Mouse (Mus musculus): ENCODE data around the gene Tmem94. TPM values are rescaled to one million over a fixed set of nuclear protein-coding genes. Genes with fewer than 3 reads are reported as not detected.
A peak's percentile ranks its signal among the peaks of the same experiment; 100 is the strongest.

Gene Tmem94
- polyA plus RNA-seq, 1 experiment, result 132 TPM

- Histone ChIP-seq H3K36me3 (ENCODE audit: control insufficient read depth, insufficient read depth, low read length) (peaks cover 15% of the 10 kb centered on the region; the same call in 1 of the 2 replicates), H3K27ac (ENCODE audit: insufficient read depth, low read depth, low read length) (no peak overlapping the region), H3K4me1 (ENCODE audit: control insufficient read depth, insufficient read depth, insufficient read length, low read length) (peaks cover 49% of the 10 kb centered on the region), H3K27me3 (ENCODE audit: control insufficient read depth, insufficient read depth, low read length) (no peaks in the 10 kb centered on the region), H3K4me3 (ENCODE audit: low read depth, low read length) (no peak overlapping the region)
- 51% methylated on average over 3 of the region's 3 CpGs for WGBS
- TF ChIP-seq POLR2A (IDR thresholded peaks at IDR 0.05; ENCODE audit: low read depth, low read length) (no peak), CTCF (IDR thresholded peaks at IDR 0.05; ENCODE audit: extremely low read depth, insufficient read length, insufficient replicate concordance, low read depth, low read length) (no peak)
These were observed 66.3 kb downstream of the Tmem94 start for GRCm38 (mm10) chr11:115831518-115831917.

GRCm38 (mm10) chr11:115832064-115832463 lies 66.8 kb downstream of the Tmem94 start:
- TF ChIP-seq POLR2A (IDR thresholded peaks at IDR 0.05; ENCODE audit: low read depth, low read length), result no peak
- no peak for TF ChIP-seq CTCF (IDR thresholded peaks at IDR 0.05; ENCODE audit: extremely low read depth, insufficient read length, insufficient replicate concordance, low read depth, low read length)
- WGBS, result 55% methylated on average over 6 of the region's 6 CpGs
- Histone ChIP-seq H3K36me3 (ENCODE audit: control insufficient read depth, insufficient read depth, low read length) (peaks cover 15% of the 10 kb centered on the region; the same call in 1 of the 2 replicates), H3K4me1 (ENCODE audit: control insufficient read depth, insufficient read depth, insufficient read length, low read length) (peaks cover 50% of the 10 kb centered on the region), H3K27me3 (ENCODE audit: control insufficient read depth, insufficient read depth, low read length) (no peaks in the 10 kb centered on the region), H3K4me3 (ENCODE audit: low read depth, low read length) (no peak overlapping the region), H3K27ac (ENCODE audit: insufficient read depth, low read depth, low read length) (no peak overlapping the region)

GRCm38 (mm10) chr11:115832523-115832922 lies 67.3 kb downstream of the Tmem94 start:
- no peak overlapping the region for H3K27ac ChIP-seq (ENCODE audit: insufficient read depth, low read depth, low read length)
- peaks cover 55% of the 10 kb centered on the region for H3K4me1 ChIP-seq (ENCODE audit: control insufficient read depth, insufficient read depth, insufficient read length, low read length)
- no peak overlapping the region for H3K4me3 ChIP-seq (ENCODE audit: low read depth, low read length)
- TF ChIP-seq POLR2A (IDR thresholded peaks at IDR 0.05; ENCODE audit: low read depth, low read length) (no peak), CTCF (IDR thresholded peaks at IDR 0.05; ENCODE audit: extremely low read depth, insufficient read length, insufficient replicate concordance, low read depth, low read length) (no peak)
- no peaks in the 10 kb centered on the region for H3K27me3 ChIP-seq (ENCODE audit: control insufficient read depth, insufficient read depth, low read length)
- H3K36me3 ChIP-seq (ENCODE audit: control insufficient read depth, insufficient read depth, low read length), result peaks cover 16% of the 10 kb centered on the region; the same call in 1 of the 2 replicates
- 16% methylated on average over 8 of the region's 8 CpGs for WGBS

- WGBS, result 17% methylated on average over 8 of the region's 8 CpGs
- Histone ChIP-seq H3K4me1 (ENCODE audit: control insufficient read depth, insufficient read depth, insufficient read length, low read length) (peaks cover 60% of the 10 kb centered on the region), H3K36me3 (ENCODE audit: control insufficient read depth, insufficient read depth, low read length) (peaks cover 19% of the 10 kb centered on the region; the same call in 1 of the 2 replicates)
These were observed 67.8 kb downstream of the Tmem94 start for GRCm38 (mm10) chr11:115833021-115833513.

GRCm38 (mm10) chr11:115834033-115834432 lies 68.8 kb downstream of the Tmem94 start:
- TF ChIP-seq POLR2A (IDR thresholded peaks at IDR 0.05; ENCODE audit: low read depth, low read length), result no peak
- no peak for TF ChIP-seq CTCF (IDR thresholded peaks at IDR 0.05; ENCODE audit: extremely low read depth, insufficient read length, insufficient replicate concordance, low read depth, low read length)
- H3K27me3 ChIP-seq (ENCODE audit: control insufficient read depth, insufficient read depth, low read length), result no peaks in the 10 kb centered on the region
- peaks cover 66% of the 10 kb centered on the region for H3K4me1 ChIP-seq (ENCODE audit: control insufficient read depth, insufficient read depth, insufficient read length, low read length)
- peaks cover 16% of the 10 kb centered on the region; the same call in 1 of the 2 replicates for H3K36me3 ChIP-seq (ENCODE audit: control insufficient read depth, insufficient read depth, low read length)
- H3K4me3 ChIP-seq (ENCODE audit: low read depth, low read length), result no peak overlapping the region
- WGBS, result 52% methylated on average over 6 of the region's 6 CpGs
- no peak overlapping the region for H3K27ac ChIP-seq (ENCODE audit: insufficient read depth, low read depth, low read length)

More at GRCm38 (mm10) chr11:115833021-115833513, 67.8 kb downstream of the Tmem94 start:
- TF ChIP-seq POLR2A (IDR thresholded peaks at IDR 0.05; ENCODE audit: low read depth, low read length) (no peak), CTCF (IDR thresholded peaks at IDR 0.05; ENCODE audit: extremely low read depth, insufficient read length, insufficient replicate concordance, low read depth, low read length) (no peak)
- Histone ChIP-seq H3K4me3 (ENCODE audit: low read depth, low read length) (no peak overlapping the region), H3K27ac (ENCODE audit: insufficient read depth, low read depth, low read length) (peak overlapping the region; percentile 9; the same call in 1 of the 2 replicates), H3K27me3 (ENCODE audit: control insufficient read depth, insufficient read depth, low read length) (no peaks in the 10 kb centered on the region)

GRCm38 (mm10) chr11:115836656-115837395 lies 71.6 kb downstream of the Tmem94 start:
- peaks cover 15% of the 10 kb centered on the region; the same call in 1 of the 2 replicates for H3K36me3 ChIP-seq (ENCODE audit: control insufficient read depth, insufficient read depth, low read length)
- H3K27me3 ChIP-seq (ENCODE audit: control insufficient read depth, insufficient read depth, low read length), result no peaks in the 10 kb centered on the region
- TF ChIP-seq POLR2A (IDR thresholded peaks at IDR 0.05; ENCODE audit: low read depth, low read length), result no peak
- WGBS, result 29% methylated on average over 11 of the region's 11 CpGs
- H3K27ac ChIP-seq (ENCODE audit: insufficient read depth, low read depth, low read length), result peak overlapping the region; percentile 70
- H3K4me3 ChIP-seq (ENCODE audit: low read depth, low read length), result no peak overlapping the region
- peaks cover 72% of the 10 kb centered on the region for H3K4me1 ChIP-seq (ENCODE audit: control insufficient read depth, insufficient read depth, insufficient read length, low read length)

- WGBS, result 66% methylated on average over 22 of the region's 22 CpGs
- H3K27me3 ChIP-seq (ENCODE audit: control insufficient read depth, insufficient read depth, low read length), result no peaks in the 10 kb centered on the region
- no peak overlapping the region for H3K27ac ChIP-seq (ENCODE audit: insufficient read depth, low read depth, low read length)
- no peak for TF ChIP-seq POLR2A (IDR thresholded peaks at IDR 0.05; ENCODE audit: low read depth, low read length)
- no peak for TF ChIP-seq CTCF (IDR thresholded peaks at IDR 0.05; ENCODE audit: extremely low read depth, insufficient read length, insufficient replicate concordance, low read depth, low read length)
- peaks cover 15% of the 10 kb centered on the region; the same call in 1 of the 2 replicates for H3K36me3 ChIP-seq (ENCODE audit: control insufficient read depth, insufficient read depth, low read length)
- peaks cover 72% of the 10 kb centered on the region for H3K4me1 ChIP-seq (ENCODE audit: control insufficient read depth, insufficient read depth, insufficient read length, low read length)
- H3K4me3 ChIP-seq (ENCODE audit: low read depth, low read length), result no peak overlapping the region
These were observed 72.5 kb downstream of the Tmem94 start for GRCm38 (mm10) chr11:115837606-115838345.

Data from small intestine, adult 2 months (tissue).